Mouse (Mus musculus): ENCODE measurements around the gene Esr1. TPM values are rescaled to one million over a fixed set of nuclear protein-coding genes. Genes with fewer than 3 reads are reported as not detected.

Esr1 gene
- total RNA-seq, 2 experiments from 2014 or later, result 1.6 to 2.6 TPM

GRCm38 (mm10) chr10:4993802-4994201 is 382.4 kb downstream of the Esr1 start:
- DNase-seq, result no peak

- no peak for DNase-seq
Measured at GRCm38 (mm10) chr10:4996592-4996991, 385.2 kb downstream of the Esr1 start.

GRCm38 (mm10) chr10:5008795-5009366 is 397.5 kb downstream of the Esr1 start:
- no peak for DNase-seq

- no peak for DNase-seq
Measured at GRCm38 (mm10) chr10:5012004-5012403, 400.6 kb downstream of the Esr1 start.

- no peak for DNase-seq
Measured at GRCm38 (mm10) chr10:5014976-5015375, 403.6 kb downstream of the Esr1 start.

- no peak for DNase-seq
Measured at GRCm38 (mm10) chr10:5017148-5017547, 405.8 kb downstream of the Esr1 start.

- no peak for DNase-seq
Measured at GRCm38 (mm10) chr10:5025906-5026305, 414.5 kb downstream of the Esr1 start.

- no peak for DNase-seq
Measured at GRCm38 (mm10) chr10:5027208-5027607, 415.8 kb downstream of the Esr1 start.

GRCm38 (mm10) chr10:5028301-5028700 is 416.9 kb downstream of the Esr1 start:
- DNase-seq, result no peak

- no peak for DNase-seq
Measured at GRCm38 (mm10) chr10:5029161-5029560, 417.8 kb downstream of the Esr1 start.

- no peak for DNase-seq
Measured at GRCm38 (mm10) chr10:5029883-5030282, 418.5 kb downstream of the Esr1 start.

- DNase-seq, result no peak
Measured at GRCm38 (mm10) chr10:5032192-5033048, 421.0 kb downstream of the Esr1 start.

- no peak for DNase-seq
Measured at GRCm38 (mm10) chr10:5041254-5041653, 429.9 kb downstream of the Esr1 start.

- DNase-seq, result no peak
Measured at GRCm38 (mm10) chr10:5044481-5044880, 433.1 kb downstream of the Esr1 start.

GRCm38 (mm10) chr10:5045213-5045612 is 433.8 kb downstream of the Esr1 start:
- no peak for DNase-seq

GRCm38 (mm10) chr10:5045671-5046070 is 434.3 kb downstream of the Esr1 start:
- DNase-seq, result no peak

Other genes with a start within 250 kb of the Esr1 start
- 1 to 10 TPM; 5.5 to 6.0 TPM for gene Zbtb2, start 223.5 kb upstream of the Esr1 start, total RNA-seq (2021)
- 10 to 100 TPM; 65.8 to 66.0 TPM for gene Rmnd1, start 179.2 kb upstream of the Esr1 start, total RNA-seq (2021)
- gene Armt1, start 179.1 kb upstream of the Esr1 start, total RNA-seq (2021), result 10 to 100 TPM in 1 of 2 experiments, 1 to 10 TPM in 1; 8.8 to 10.1 TPM
- gene Ccdc170, start 129.1 kb upstream of the Esr1 start, total RNA-seq (2021), result under 1 TPM; 0.21 to 0.62 TPM